Mouse (Mus musculus): ENCODE results near the gene Amn.

Amn gene

GRCm38 (mm10) chr12:111325744-111326424 lies 55.0 kb downstream of the Amn start:
- no peak for DNase-seq

All from kidney, postnatal 25 days (tissue).